Mouse (Mus musculus): ENCODE results near the gene Plppr3.
"Not testable (repeated sequence)": the region's sequence is repeated elsewhere in the genome, so short reads cannot be mapped to it uniquely, and the experiment has no call there.

The Plppr3 gene

DNA sequence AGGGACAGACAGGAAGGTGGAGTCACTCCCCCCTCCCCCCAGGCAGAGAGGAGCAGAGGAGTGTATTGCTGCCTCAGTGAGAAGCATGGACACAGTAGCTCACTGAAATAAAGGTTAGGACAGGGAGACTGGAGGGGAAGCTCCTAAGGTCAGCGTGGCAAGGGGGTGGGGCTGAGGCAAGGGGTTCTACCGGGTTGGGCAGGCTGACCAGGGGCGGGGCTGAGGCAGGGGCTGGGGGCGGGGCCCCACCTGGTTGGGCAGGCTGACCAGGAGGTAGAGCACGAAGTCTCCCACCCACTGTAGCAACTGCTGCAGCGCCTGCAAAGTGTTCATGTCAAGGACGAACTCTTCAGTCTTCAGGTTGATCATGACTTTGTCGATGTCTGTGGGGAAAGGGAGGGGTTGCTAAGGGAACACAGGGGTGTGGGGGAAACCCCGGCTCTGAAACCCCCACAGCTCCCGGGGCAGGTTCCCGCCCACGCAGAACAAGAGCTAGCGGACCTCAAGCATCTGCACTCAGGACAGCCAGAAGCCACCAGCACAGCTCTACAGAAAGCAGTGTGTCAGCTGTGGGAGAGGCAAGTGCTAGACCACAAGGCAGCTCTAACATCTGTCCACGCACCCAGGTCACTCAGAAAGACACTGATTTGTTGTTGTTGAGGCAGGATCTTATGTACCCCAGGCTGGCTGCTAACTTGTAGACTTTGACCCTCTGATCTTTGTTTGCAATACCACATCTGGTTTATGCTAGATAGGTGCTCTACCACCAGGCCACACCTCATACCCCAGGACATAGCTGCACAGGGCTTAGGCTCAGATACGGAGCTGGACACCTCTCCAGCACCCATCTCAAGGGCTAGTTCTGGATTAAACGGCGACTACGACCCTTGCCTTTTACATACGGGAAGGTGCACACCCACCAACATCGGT is 23.1 kb upstream of the Plppr3 start:
- no peak for DNase-seq

DNA sequence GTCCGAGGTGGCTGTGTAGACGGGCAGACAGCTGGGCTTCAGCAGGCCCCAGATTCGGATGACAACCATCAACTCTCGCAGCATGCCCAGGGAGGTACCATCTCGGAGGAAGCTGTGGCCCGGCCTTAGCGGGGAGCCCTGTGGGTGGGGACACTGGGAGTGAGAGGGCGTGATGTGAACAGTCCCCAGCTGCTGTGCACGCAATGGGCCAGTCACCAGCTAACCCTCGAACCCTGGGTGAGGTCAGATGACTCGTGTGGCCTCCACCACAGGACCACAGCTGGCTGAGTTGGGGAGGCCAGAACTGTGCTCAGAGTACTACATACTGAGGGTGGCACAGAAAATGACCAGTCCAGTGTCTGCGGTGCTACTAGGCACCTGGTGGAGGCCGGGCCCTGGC is 22.4 kb upstream of the Plppr3 start:
- no peak for DNase-seq

DNA sequence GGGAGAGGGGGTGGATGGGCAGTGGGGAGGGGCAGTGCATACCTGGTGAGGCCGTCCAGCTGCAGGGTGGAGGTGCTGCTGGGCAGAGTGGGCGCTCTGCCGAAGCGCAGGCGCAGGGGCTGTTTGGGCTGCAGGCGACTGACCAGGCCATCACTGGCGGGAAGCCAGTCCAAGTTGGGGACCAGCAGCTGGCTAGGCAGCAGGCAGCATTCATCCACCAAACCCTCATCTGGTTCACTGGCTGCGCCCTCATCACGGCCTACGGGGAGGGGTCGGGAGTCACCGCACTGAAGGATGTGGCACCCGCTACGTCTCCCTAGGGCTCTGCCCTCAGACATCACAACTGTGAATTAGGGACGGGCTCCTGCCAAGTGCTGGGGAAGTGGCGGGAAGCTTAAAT is 21.9 kb upstream of the Plppr3 start:
- no peak for DNase-seq

DNA sequence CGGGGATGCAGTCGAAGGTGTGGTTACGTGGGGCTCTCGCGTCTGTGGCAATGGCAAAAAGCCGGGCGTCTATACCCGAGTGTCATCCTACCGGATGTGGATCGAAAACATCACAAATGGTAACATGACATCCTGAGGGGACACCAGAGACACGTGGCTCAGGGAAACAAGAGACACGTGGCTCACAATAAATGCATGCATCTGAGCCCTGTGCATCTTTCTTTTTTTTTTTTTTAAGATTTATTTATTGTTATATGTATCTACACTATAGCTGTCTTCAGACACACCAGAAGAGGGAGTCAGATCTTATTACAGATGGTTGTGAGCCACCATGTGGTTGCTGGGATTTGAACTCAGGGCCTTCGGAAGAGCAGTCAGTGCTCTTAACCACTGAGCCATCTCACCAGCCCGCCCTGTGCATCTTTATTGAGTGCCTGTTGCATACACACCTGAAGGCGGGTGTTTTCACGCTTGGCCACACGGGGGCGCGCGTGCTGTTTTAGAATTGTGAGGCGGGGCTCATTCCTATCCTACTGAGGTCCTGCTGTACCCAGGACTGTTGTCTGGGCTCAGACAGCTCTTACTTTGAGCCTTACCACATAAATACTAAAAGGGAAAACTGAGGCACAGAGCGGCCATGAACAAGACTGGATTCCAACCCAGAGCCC is 18.2 kb upstream of the Plppr3 start:
- DNase-seq, result peak; percentile 85

DNA sequence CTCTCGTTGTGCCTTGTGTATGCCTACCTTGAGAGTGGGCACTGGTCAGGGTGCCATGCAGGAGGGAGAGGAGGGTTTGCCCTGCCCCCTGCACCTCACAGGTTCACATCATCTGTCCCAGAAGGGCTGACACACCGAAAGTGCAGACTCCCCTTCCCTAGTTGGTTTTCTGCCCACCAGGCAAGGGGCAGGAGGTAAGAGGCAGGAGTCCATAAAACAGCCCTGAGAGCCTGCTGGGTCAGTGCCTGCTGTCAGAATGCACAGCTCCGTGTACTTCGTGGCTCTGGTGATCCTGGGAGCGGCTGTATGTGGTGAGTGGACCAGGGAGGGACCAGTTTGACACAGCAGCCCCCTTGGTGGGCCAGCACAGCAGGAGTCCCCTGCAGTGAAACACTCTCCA is 16.2 kb upstream of the Plppr3 start, which contains the start of gene Cfd:
Gene Cfd, plus strand, starts transcription at position 184 of the 400 bp plus-strand sequence.
- no peak for DNase-seq

DNA sequence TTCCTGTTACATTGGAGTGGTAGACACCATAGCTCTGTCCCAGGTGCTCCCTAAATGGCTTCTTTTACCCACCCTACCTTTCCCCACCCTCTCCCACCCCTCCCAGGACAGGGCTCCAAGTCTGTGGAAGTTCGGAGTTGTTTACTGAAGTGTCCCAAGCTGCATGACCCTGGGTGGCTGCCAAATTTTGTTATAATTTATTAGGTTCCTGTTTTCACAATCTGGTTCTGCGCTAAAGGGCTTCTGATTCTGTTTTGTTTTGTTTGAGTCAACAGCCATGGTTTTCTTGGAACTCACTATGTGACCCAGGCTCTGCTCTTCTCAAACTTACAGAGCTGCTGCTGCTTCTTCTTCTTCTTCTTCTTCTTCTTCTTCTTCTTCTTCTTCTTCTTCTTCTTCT is 15.0 kb upstream of the Plppr3 start:
- peak; percentile 74 for DNase-seq

DNA sequence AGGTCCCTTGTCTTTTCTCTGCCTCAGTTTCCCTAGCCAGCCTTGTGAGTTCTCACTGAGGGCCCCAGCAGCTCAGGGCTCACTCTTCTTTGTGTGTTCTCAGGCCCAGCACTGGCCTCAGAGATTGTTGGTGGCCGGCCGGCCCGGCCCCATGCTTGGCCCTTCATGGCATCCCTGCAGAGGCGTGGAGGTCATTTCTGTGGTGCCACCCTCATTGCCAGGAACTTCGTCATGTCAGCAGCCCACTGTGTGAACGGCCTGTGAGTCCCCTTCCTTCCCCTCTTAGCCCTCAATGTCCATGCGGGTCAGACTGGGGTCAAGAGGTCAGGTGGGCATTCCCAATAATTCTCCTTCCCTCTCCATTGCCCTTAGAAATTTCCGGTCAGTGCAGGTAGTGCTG is 12.2 kb upstream of the Plppr3 start:
- DNase-seq, result no peak

DNA sequence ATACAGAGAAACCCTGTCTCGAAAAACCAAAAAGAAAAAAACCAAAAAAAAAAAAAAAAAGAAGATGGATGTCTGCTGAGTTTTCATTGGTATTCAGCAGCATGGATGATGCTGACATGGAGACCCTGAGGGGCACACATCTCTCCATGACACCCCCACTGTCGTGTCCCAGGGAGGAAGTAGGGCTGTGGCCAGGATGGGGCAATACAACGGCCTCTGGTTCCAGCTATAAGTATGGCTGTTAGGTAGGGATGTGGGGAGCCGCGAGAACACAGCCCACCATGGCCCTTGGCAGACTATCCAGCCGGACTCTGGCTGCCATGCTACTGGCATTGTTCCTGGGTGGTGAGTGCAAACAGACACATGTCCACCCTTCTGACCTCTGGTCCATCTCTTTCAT is 11.6 kb upstream of the Plppr3 start, which contains the start of gene Elane:
Gene Elane, plus strand, starts transcription at position 194 of the 400 bp plus-strand sequence.
- DNase-seq, result no peak

DNA sequence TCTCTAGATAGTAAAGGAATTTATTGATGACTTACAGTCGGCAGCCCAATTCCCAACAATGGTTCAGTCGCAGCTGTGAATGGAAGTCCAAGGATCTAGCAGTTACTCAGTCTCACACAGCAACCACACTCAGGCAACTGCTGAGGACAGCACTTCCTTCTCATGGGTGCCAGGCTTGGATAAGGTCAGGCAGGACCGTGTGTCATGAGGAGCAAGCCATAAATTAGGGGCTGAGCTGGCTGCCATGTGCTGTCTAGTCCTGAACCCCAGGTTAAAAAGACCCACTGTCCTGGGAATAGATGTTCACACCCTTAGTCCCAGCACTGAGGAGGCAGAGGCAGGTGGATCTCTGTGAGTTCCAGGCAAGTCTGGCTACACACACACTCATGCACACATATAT is 10.5 kb upstream of the Plppr3 start:
- not testable (repeated sequence) for DNase-seq

DNA sequence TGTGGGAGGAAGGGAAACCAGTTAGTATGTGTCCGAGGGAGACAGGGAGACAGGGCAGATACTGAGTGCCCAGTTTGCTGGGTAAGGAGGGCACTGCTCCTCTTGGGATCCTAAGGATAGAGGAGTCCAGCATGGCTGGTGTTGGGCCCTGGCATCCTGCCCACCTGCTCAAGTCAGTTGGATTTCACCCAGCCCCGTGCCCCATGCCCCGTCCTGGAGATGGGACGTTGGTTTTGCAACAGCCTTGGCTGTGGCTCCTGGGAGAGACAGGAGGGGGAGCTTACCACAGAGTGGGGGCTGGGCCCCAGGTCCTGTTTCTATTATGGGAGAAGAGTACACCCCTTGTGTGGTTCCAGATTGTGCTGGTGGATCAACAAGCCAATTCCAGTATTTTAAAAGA is 10.0 kb upstream of the Plppr3 start:
- peak; percentile 90 for DNase-seq

DNA sequence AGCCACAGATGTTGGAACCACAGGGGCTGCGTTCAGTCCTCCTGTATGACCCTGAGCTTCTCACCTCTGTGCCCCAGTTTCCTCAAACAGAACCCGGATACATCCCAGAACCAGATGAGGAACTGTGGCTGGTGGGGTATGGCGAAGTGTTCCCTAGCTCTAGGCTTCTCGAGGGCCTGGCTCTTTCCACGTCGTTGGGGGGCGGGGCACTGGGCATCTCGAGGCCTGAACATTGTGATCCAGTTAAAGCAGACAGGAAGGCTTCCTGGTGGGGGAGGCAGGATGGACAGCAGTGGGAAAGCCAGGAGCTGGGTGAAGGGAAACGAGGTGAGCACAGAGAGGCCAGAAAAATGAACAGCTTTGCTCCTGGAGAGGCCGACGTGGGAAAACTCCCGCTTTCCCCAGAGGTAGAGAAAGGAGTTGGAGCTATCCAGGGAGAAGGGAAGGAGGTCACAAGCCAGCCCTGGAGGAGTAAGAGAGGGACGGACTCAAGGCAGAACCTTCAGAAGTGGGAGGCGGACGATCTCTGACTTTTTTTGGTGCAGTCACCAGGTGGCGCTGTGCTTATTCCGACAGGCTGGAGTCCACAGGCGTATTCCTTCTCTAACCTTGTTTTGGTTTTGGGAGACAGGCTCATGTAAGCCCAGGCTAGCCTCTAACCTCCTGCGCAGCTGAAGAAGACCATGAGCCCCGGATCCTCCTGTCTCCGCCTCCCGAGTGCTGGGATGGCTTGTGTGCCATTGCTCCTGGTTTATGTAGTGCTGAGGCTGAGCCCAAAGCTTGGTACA is 9.1 kb upstream of the Plppr3 start:
- peak; percentile 90 for DNase-seq

DNA sequence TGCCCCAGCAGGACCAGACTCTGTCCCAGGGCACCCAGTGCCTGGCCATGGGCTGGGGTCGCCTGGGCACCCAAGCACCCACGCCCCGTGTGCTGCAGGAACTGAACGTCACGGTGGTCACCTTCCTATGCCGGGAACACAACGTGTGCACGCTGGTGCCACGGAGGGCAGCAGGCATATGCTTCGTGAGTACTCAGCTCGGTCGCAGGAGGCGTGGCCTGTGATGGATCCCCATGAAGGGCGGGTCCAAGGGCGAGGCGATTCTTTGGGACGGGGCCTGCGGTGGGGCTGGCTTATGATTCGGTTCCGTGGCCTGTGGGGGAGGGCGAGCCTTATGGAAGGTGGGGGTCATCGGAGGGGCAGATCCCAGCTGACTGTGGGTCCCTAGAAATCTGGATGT is 7.5 kb upstream of the Plppr3 start:
- DNase-seq, result no peak

DNA sequence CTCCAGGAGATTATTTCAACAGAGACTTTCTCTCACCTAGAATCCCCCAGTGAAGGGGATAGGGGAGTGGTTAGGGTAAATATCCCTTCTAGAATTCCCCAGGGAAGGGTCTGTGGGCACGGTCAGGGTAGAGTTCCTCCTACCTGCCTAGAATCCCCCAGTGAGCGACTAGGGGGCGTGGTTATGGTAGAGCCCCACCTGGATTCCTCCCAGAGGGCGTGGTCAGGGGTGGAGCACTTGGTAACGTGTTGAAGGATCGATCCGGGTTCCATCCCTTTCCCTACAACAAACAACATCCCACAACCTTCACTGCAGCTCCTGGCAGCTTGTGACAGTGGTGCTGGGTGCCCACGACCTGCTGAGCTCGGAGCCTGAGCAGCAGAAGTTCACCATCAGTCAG is 6.3 kb upstream of the Plppr3 start:
- DNase-seq, result no peak

DNA sequence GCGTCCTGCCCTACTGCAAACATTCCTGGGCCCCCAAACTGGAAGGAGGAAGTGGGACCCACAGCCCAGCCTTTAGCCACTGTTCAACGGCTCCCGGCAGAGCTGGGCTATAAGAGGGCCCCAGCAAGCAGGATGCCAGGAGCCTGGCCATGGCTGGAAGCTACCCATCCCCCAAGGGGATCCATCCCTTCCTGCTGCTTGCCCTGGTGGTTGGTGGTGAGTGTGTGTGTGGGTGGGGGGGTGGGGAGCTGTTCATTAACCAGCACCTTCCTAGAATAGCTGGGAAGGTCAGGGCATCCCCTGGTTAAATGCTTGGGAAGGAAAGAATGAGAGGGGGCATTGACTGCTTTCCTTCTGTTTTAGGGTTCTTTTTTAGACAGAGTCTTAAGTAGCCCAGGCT is 5.1 kb upstream of the Plppr3 start:
- no peak for DNase-seq

DNA sequence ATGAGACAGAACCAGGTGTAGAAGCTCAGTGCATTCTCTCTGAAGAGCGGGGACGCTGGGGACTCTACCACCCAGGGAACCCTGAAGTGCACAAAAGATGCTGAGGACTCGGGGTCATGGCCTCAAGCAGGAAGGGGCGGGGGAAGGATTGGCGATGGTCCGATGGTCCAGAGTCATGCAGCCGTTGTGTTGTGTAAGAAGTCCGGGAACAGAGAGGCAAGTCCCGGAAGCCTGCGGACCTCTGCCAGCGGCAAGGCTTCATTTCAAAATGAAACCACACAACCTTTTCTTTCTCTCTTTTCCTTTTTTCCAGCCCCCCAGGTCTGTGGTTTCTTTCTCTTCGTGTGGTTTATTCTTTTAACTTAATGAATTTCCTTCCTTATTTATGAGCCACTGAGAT is 3.3 kb upstream of the Plppr3 start:
- peak; percentile 74 for DNase-seq

DNA sequence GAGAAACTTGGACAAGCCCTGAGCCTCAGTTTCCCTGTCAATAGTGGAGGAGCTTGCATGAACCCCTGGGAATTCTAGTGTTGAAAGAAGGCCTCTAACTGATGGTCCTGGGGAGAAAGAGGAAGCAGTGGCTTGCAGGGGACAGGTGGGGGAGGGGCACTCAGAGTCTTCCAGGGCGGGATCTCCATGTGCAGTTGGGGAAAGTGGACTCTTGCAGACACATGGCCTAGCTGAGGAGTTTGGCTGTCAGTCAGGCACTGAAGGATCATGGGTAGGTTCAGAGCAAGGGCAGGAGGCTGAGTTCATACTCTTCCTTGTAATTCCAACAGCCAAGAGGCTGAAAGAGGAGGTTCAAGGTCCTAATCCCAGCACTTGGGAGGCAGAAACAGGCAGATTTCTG is 2.7 kb upstream of the Plppr3 start:
- DNase-seq, result no peak

DNA sequence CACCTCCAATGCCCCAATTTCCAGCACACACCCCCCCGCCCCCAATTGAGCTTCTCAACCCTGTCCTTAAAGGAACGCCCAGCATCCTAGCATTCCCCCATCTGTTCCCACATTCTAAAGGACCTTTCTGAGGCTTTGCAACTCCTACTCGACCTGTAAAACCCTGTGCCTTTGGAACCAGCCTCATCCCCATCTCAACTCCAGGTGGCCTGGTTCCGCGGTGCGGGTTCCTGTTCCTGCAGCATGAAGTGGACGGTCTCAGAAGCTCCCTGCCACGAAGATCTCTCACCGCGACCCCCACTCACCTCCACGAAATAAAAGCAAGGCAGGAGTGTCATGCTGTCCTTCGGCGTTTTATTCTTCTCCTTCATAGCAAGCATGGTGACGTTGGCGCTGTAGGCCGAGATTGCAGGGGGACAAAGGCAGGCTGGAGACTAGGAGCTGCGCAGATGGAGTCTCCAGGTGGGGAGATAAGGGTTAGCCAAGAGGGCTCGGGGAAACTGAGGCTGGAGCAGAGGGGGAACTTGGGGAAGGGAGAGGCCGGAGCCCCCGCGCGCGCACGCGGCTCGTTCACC is 632 bp downstream of the Plppr3 start:
- DNase-seq, result no peak

DNA sequence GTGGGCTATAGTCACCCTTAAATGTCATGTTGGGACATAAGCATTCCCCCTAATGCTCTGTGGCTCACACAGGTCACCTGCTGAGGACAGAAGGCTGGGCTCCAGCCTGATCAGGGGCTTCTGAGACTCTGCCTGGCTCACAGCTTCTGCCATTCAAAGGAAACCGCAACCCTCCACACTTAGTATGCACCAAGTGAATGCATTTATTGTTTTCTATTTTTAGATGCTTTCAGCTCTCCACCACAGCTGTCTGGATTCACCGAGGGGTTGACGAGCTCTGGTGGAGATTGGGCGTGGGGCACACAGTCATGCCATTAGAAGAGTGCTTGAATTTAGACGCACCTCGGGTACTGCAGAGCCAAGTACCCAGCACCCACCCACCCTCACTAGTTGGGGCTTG is 1.1 kb downstream of the Plppr3 start:
- DNase-seq, result no peak

DNA sequence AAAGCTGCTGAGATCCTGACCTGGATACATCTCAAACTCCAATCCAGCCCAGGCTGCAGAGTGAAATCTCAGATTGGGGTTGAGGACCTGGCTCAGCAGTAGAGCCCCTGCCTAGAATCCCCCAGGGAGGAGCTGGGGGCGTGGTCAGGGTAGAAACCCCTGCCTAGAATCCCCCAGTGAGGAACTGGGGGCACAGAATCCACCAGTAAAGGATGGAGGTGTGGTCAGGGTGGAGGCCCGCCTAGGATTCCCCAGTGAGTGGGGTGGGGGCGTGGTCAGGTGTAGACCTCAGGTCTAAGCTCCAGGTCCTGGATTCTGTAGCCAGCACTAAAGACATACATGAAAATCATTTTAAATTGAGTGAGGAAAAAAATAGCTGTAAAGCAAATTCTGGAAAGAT is 1.6 kb downstream of the Plppr3 start:
- DNase-seq, result no peak

DNA sequence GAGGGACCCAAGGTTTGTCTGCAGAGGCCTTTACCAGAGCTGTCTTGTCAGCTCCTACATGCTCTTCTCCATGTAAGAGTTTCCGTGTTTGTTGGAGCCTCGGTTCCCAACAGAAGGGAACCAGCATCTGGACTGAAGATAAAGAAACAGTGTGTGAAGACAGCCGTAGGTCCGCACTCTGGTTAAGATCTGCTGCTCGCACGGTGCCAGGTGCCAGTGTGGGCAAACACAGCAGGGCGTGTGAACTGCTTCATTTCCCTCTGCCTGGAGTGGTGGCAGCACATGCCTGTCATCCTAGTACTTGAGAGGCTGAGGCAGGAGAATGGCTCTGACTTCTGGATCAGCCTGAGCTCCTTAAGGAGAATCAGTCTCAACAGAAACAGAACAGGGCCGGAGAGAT is 2.6 kb downstream of the Plppr3 start:
- no peak for DNase-seq

DNA sequence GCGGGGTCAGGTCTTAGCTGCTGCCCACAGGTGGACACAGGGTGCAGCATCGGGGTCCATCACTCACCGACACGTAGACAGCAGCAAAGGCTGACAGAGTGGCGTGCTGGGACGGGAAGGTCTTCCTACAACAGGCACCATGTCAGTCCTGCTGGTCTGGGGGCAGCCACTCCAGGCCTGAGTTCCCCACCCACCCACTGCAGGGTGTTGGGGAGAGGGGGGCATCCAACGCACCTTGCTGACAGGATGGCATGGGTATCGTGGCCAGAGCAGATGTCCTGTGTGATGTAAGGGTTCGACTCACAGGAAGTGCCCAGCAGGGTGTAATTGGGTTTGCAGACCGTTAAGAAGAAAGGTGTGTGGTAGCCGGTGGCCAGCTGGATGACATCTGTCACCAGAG is 7.8 kb downstream of the Plppr3 start:
- no peak for DNase-seq

DNA sequence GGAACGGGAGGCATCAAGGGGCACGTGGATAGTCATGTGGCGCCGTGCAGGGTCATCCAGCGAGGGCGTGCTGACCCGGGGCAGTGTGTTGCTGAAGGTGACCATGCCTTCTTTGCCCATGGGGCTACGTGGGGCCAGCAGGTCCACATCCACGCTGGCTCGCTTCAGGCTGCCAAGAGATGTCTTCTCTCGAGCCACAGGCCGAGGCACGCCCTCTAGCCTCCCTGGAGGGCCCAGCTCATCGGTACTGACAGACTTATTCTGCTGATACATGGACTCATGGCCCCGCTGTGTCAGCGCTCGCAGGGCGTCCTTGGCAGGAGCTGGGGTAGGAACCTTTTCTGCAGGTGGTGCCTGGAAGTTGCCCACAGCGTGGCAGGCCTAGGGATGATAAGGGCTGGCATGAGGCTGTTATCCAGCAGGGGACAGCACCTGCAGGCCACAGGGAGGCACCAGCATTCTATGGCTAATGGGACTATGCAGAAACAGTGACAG is 8.6 kb downstream of the Plppr3 start:
- peak; percentile 73 for DNase-seq

DNA sequence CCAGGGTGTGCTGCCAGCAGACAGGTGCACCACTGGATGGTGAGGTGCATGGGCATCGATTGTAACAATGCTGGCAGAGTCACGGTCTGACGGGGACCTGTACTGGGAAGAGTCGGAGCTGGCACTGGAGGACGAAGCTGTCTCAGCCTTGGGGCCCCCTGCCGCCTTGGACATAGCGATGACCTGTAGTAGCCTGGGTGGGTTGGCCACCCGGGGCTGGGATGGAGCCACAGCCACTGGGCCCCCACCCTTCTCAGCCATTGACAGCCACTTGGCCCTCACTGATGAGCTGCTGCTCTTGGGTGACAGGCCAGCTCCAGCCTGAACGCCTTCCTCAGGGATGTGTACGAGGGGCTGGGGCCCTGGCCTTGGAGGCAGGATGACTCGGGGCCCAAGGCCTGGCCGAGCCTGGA is 9.2 kb downstream of the Plppr3 start:
- peak; percentile 17 for DNase-seq

Data from kidney, adult 9 months (tissue).